Mouse (Mus musculus): Measurements from ENCODE around the gene Akap14. TPM values are rescaled to one million over a fixed set of nuclear protein-coding genes. Genes with fewer than 3 reads are reported as not detected.
"Not testable (repeated sequence)": the region's sequence is repeated elsewhere in the genome, so short reads cannot be mapped to it uniquely, and the experiment has no call there.

The Akap14 gene
- 0.36 TPM in 1 of 2 replicates, not detected in the other for polyA plus RNA-seq (2014; fragmentation: Nextera tagmentation; extraction: Ambion mirVana)

DNA sequence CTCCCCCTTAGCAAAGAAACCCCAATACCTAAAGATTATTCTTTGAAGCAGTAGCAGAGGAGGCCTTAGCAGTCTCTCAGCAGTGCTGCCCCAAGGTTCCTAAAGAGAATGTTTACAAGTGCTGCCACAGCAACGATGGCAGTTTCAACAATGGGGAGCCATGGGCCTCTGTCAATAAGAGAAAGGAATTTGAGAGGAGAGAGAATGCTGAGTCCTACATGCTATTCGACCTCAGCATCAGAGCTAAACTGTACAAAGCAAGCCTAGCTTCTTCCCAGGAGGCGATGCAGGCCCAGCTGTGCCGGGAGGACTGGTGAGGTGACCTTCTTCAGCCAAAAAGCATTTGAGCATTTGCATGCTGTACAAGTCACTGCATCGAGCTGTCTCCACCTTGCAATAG, at the start of gene Akap14:
TSS of gene Akap14 (minus strand) at position 101 of the 400 bp plus-strand sequence.
- no peaks in the 10 kb centered on the region for H3K9me3 ChIP-seq (replicated peaks; ENCODE audit: control insufficient read depth, low read length)
- no peak within 1 kb of the TSS for H3K27ac ChIP-seq (ENCODE audit: low read depth, low read length)
- no peak within 1 kb of the TSS for H3K9ac ChIP-seq (ENCODE audit: low read length)
- DNase-seq (ENCODE audit: low spot score) (no peak), ATAC-seq (no peak)
- no peaks in the 10 kb centered on the region for H3K27me3 ChIP-seq (replicated peaks; ENCODE audit: control insufficient read depth, insufficient read depth, low read length)
- no peak within 1 kb of the TSS for H3K4me3 ChIP-seq (ENCODE audit: low read depth, low read length)
- no peaks in the 10 kb centered on the region for H3K4me1 ChIP-seq (ENCODE audit: control insufficient read depth, insufficient read depth, low read length)
- no peak within 1 kb of the TSS for H3K4me2 ChIP-seq (ENCODE audit: low read length)
- 53% methylated on average over 5 of the region's 5 CpGs for WGBS
- H3K36me3 ChIP-seq (ENCODE audit: control insufficient read depth, insufficient read depth, low read length) = no peaks in the 10 kb centered on the region

DNA sequence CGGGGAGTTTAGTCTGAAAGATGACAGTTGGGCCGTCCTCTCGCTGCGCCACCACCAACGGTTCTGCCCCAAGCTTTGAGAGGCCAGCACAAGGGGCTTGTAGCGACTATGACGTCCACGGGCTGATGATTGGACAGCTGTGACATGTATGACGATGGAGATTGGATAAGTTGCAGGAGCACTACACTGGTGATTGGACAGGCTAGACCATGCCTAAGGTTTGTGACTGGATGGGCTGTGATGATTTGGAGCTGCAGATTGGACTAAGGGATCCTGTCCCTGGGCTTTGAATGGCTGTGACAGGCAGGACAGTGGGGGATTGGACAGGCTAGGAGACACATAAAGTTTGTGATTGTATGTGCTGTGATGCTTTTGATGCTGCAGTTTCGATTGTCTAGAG, 42.3 kb upstream of the Akap14 start, which contains the start of gene Gm9:
TSS of gene Gm9 (minus strand) at position 101 of the 400 bp plus-strand sequence.
- DNase-seq (ENCODE audit: low spot score) = no peak
- no peaks in the 10 kb centered on the region for H3K36me3 ChIP-seq (ENCODE audit: control insufficient read depth, insufficient read depth, low read length)
- no peaks in the 10 kb centered on the region for H3K27me3 ChIP-seq (replicated peaks; ENCODE audit: control insufficient read depth, insufficient read depth, low read length)
- ATAC-seq = no peak
- H3K4me3 ChIP-seq (ENCODE audit: low read depth, low read length) = no peak within 1 kb of the TSS
- 87% methylated on average over 10 of the region's 10 CpGs for WGBS
- no peaks in the 10 kb centered on the region for H3K4me1 ChIP-seq (ENCODE audit: control insufficient read depth, insufficient read depth, low read length)
- no peaks in the 10 kb centered on the region for H3K9me3 ChIP-seq (replicated peaks; ENCODE audit: control insufficient read depth, low read length)
- H3K4me2 ChIP-seq (ENCODE audit: low read length) = no peak within 1 kb of the TSS
- H3K9ac ChIP-seq (ENCODE audit: low read length) = no peak within 1 kb of the TSS
- no peak within 1 kb of the TSS for H3K27ac ChIP-seq (ENCODE audit: low read depth, low read length)

DNA sequence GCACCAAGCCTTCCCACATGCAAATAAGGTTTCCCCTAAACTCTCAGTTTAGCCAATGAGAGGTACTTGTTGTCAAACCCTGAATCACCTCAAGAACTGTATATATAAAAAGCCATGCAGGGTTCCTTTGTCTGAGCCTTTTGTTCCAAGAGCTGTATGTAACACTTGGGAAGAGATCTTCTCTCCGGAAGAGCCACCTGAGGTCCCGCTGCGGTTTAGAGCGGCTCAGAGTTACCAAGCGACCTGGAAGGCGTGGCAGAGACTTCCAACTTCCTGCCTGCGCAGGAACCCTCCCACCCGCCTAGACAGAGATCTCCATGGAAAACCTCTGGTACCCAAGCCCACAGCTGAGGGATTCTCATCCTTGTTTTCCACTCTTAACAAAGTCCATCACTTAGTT, 30.0 kb upstream of the Akap14 start:
- no peak overlapping the region for H3K9ac ChIP-seq (ENCODE audit: low read length)
- no peaks in the 10 kb centered on the region for H3K9me3 ChIP-seq (replicated peaks; ENCODE audit: control insufficient read depth, low read length)
- no peak for ATAC-seq
- H3K27me3 ChIP-seq (replicated peaks; ENCODE audit: control insufficient read depth, insufficient read depth, low read length) = no peaks in the 10 kb centered on the region
- H3K4me3 ChIP-seq (ENCODE audit: low read depth, low read length) = no peak overlapping the region
- H3K27ac ChIP-seq (ENCODE audit: low read depth, low read length) = no peak overlapping the region
- H3K36me3 ChIP-seq (ENCODE audit: control insufficient read depth, insufficient read depth, low read length) = no peaks in the 10 kb centered on the region
- no peak for DNase-seq (ENCODE audit: low spot score)
- H3K4me1 ChIP-seq (ENCODE audit: control insufficient read depth, insufficient read depth, low read length) = no peaks in the 10 kb centered on the region
- H3K4me2 ChIP-seq (ENCODE audit: low read length) = no peak overlapping the region
- WGBS = 67% methylated on average over 8 of the region's 8 CpGs

DNA sequence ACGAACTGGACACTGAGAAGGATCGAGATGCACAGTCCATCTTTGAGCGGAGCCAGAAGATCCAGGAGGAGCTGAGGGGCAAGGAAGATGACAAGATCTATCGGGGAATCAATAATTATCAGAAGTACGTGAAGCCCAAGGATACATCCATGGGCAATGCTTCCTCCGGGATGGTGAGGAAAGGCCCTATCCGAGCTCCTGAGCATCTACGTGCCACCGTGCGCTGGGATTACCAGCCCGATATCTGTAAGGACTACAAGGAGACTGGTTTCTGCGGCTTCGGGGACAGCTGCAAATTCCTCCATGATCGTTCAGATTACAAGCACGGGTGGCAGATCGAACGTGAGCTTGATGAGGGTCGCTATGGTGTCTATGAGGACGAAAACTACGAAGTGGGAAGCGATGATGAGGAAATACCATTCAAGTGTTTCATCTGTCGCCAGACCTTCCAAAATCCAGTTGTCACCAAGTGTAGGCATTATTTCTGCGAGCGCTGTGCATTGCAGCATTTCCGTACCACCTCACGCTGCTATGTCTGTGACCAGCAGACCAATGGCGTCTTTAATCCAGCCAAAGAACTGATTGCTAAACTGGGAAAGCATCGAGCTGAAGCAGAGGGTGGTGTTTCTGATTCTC, 23.2 kb upstream of the Akap14 start:
- ATAC-seq = peak; percentile 24; the same call in 1 of the 2 replicates
- peak overlapping the region; percentile 66; the same call in 1 of the 2 replicates for H3K27ac ChIP-seq (ENCODE audit: low read depth, low read length)
- peak overlapping the region; percentile 49 for H3K4me2 ChIP-seq (ENCODE audit: low read length)
- 40% methylated on average over 28 of the region's 28 CpGs for WGBS
- peak overlapping the region; percentile 63 for H3K9ac ChIP-seq (ENCODE audit: low read length)
- peak overlapping the region; percentile 46 for H3K4me3 ChIP-seq (ENCODE audit: low read depth, low read length)
- H3K4me1 ChIP-seq (ENCODE audit: control insufficient read depth, insufficient read depth, low read length) = no peaks in the 10 kb centered on the region
- DNase-seq (ENCODE audit: low spot score) = peak; percentile 14
- H3K9me3 ChIP-seq (replicated peaks; ENCODE audit: control insufficient read depth, low read length) = no peaks in the 10 kb centered on the region
- 0 out of 2 replicates have a peak, but pooled peaks cover 2% of the 10 kb centered on the region for H3K36me3 ChIP-seq (ENCODE audit: control insufficient read depth, insufficient read depth, low read length)
- H3K27me3 ChIP-seq (replicated peaks; ENCODE audit: control insufficient read depth, insufficient read depth, low read length) = no peaks in the 10 kb centered on the region

DNA sequence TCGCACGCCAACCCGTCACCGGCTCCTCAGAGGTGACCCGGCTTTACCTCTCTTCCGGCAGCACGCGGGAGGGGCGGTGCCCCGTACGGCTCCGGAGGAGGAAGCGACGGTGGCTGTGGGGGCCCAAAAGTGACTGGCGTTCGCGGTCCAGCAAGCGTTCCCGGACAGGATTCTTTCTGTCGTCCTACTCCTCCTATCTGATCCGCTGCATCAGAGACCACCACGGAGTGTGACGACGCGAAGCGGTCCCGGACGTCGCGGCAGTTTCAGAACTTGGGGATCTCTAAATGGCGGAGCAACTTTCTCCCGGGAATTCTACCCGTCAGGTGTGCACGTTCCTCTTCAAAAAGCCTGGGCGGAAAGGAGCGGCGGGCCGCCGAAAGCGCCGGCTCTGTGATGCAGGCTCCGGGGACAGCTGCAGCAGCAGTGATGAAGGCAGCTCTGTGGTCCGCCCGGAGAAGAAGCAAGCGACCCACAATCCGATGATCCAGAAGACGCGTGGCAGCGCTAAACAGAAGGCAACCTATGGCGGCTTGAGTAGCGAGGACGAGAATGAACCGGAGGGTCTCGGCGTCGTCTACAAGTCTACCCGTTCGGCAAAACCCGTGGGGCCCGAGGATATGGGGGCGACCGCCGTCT, 22.6 kb upstream of the Akap14 start, which contains the start of the genes Ndufa1 and Rnf113a1:
TSS of gene Ndufa1 (minus strand) at position 59 of the 639 bp plus-strand sequence.
TSS of gene Rnf113a1 (plus strand) at position 141 of the 639 bp plus-strand sequence.
- Histone ChIP-seq H3K36me3 (ENCODE audit: control insufficient read depth, insufficient read depth, low read length) (0 out of 2 replicates have a peak, but pooled peaks cover 2% of the 10 kb centered on the region), H3K4me1 (ENCODE audit: control insufficient read depth, insufficient read depth, low read length) (no peaks in the 10 kb centered on the region), H3K4me2 (ENCODE audit: low read length) (peak within 1 kb of the TSS; percentile 49), H3K27me3 (replicated peaks; ENCODE audit: control insufficient read depth, insufficient read depth, low read length) (no peaks in the 10 kb centered on the region), H3K4me3 (ENCODE audit: low read depth, low read length) (peak within 1 kb of the TSS; percentile 46), H3K27ac (ENCODE audit: low read depth, low read length) (peak within 1 kb of the TSS; percentile 66), H3K9me3 (replicated peaks; ENCODE audit: control insufficient read depth, low read length) (no peaks in the 10 kb centered on the region), H3K9ac (ENCODE audit: low read length) (peak within 1 kb of the TSS; percentile 63)
- 36% methylated on average over 62 of the region's 63 CpGs for WGBS
- ATAC-seq (peak; percentile 93), DNase-seq (ENCODE audit: low spot score) (peak; percentile 82)

DNA sequence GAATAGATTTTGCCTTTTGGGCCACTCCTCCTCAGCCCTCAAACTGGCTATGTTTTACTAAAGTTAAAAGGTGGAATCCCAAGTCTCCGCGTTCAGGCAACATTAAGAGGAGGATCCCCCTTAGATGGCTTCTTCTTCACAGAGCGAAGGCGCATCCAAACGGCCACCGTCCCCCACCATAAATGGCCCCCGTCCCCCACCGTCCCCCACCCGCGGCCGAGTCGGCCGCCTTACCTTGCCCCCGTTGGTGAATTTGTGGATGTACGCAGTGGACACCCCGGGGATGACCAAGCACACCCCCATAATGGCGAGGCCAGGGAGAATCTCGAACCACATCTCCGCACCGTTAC, 22.1 kb upstream of the Akap14 start:
- Histone ChIP-seq H3K27ac (ENCODE audit: low read depth, low read length) (no peak overlapping the region), H3K27me3 (replicated peaks; ENCODE audit: control insufficient read depth, insufficient read depth, low read length) (no peaks in the 10 kb centered on the region), H3K4me2 (ENCODE audit: low read length) (peak overlapping the region; percentile 49), H3K4me3 (ENCODE audit: low read depth, low read length) (peak overlapping the region; percentile 46), H3K4me1 (ENCODE audit: control insufficient read depth, insufficient read depth, low read length) (no peaks in the 10 kb centered on the region), H3K9ac (ENCODE audit: low read length) (peak overlapping the region; percentile 63), H3K9me3 (replicated peaks; ENCODE audit: control insufficient read depth, low read length) (no peaks in the 10 kb centered on the region), H3K36me3 (ENCODE audit: control insufficient read depth, insufficient read depth, low read length) (0 out of 2 replicates have a peak, but pooled peaks cover 2% of the 10 kb centered on the region)
- ATAC-seq = no peak; the same call in 1 of the 2 replicates
- DNase-seq (ENCODE audit: low spot score) = no peak
- WGBS = 41% methylated on average over 20 of the region's 20 CpGs

DNA sequence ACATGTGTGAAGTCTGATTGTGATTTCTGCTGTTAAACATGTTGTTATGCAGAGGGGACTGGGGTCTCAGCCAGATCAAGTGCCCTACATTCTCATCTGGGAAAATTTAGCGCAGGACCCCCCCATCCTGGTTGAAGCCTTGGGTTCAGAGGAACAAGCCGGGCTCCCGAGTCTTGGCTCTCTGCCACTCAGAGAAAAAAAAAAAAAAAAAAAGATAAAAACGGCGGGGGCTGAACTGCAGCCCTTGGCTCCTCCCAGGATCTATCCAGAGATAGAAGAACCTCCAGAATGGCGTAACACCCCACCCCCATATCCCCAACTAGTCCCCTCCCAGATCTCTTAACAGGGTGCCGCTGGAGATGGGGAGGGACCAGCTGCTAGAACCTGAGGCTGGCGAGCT, 15.8 kb upstream of the Akap14 start:
- not testable (repeated sequence) for ATAC-seq; DNase-seq (ENCODE audit: low spot score); H3K36me3 ChIP-seq (ENCODE audit: control insufficient read depth, insufficient read depth, low read length); H3K9ac ChIP-seq (ENCODE audit: low read length); H3K4me2 ChIP-seq (ENCODE audit: low read length); H3K27ac ChIP-seq (ENCODE audit: low read depth, low read length); H3K27me3 ChIP-seq (replicated peaks; ENCODE audit: control insufficient read depth, insufficient read depth, low read length); H3K4me1 ChIP-seq (ENCODE audit: control insufficient read depth, insufficient read depth, low read length); H3K9me3 ChIP-seq (replicated peaks; ENCODE audit: control insufficient read depth, low read length); H3K4me3 ChIP-seq (ENCODE audit: low read depth, low read length)
- WGBS = 64% methylated on average over 6 of the region's 8 CpGs

DNA sequence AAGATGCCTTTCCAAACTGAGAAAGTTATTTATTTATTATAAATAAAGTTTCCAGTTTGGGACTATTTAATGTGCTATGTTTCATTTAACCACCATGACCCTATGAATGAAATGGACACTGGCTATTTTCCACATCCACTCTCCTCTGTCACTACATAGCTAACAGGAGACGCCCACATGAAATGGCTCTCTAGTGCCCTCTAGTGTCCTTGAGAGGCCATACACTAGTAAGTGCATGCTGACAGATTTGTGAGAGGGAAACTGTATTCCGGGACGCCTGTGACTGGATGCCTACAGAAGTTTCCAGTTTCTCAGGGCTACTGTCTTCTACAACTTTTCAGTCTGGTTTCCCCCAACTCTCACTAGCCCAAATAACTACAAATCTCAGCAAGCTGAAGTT, 1.6 kb downstream of the Akap14 start:
- DNase-seq (ENCODE audit: low spot score) (peak; percentile 58), ATAC-seq (no peak)
- no peak overlapping the region for H3K9ac ChIP-seq (ENCODE audit: low read length)
- no peak overlapping the region for H3K4me3 ChIP-seq (ENCODE audit: low read depth, low read length)
- H3K9me3 ChIP-seq (replicated peaks; ENCODE audit: control insufficient read depth, low read length) = no peaks in the 10 kb centered on the region
- H3K27ac ChIP-seq (ENCODE audit: low read depth, low read length) = no peak overlapping the region
- H3K4me2 ChIP-seq (ENCODE audit: low read length) = no peak overlapping the region
- no peaks in the 10 kb centered on the region for H3K36me3 ChIP-seq (ENCODE audit: control insufficient read depth, insufficient read depth, low read length)
- no peaks in the 10 kb centered on the region for H3K4me1 ChIP-seq (ENCODE audit: control insufficient read depth, insufficient read depth, low read length)
- no peaks in the 10 kb centered on the region for H3K27me3 ChIP-seq (replicated peaks; ENCODE audit: control insufficient read depth, insufficient read depth, low read length)
- 48% methylated on average over 3 of the region's 3 CpGs for WGBS

DNA sequence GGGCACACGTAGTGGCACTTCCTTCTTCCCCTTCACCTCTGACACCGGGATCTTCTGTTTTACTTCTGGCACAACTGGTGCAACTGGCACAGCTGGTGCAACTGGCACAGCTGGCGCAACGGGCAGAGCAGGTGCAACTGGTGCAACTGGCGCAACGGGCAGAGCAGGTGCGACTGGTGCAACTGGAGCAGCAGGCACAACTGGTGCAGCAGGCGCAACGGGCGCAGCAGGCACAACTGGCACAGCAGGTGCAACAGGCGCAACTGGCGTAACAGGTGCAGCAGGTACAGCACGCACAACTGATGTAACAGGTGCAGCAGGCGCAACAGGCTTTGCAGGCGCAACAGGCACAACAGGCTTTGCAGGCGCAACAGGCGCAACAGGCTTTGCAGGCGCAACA, 5.5 kb downstream of the Akap14 start:
- 71% methylated on average over 18 of the region's 18 CpGs for WGBS
- ATAC-seq = no peak
- Histone ChIP-seq H3K9me3 (replicated peaks; ENCODE audit: control insufficient read depth, low read length) (no peaks in the 10 kb centered on the region), H3K4me2 (ENCODE audit: low read length) (no peak overlapping the region), H3K4me1 (ENCODE audit: control insufficient read depth, insufficient read depth, low read length) (no peaks in the 10 kb centered on the region), H3K27me3 (replicated peaks; ENCODE audit: control insufficient read depth, insufficient read depth, low read length) (no peaks in the 10 kb centered on the region), H3K9ac (ENCODE audit: low read length) (no peak overlapping the region), H3K4me3 (ENCODE audit: low read depth, low read length) (no peak overlapping the region), H3K36me3 (ENCODE audit: control insufficient read depth, insufficient read depth, low read length) (no peaks in the 10 kb centered on the region), H3K27ac (ENCODE audit: low read depth, low read length) (no peak overlapping the region)
- DNase-seq (ENCODE audit: low spot score) = no peak

Data from forebrain, embryonic 14.5 days (tissue).